Mouse (Mus musculus) E14TG2a.4 (cell line): ENCODE results near the gene Cdca7l.

Experiments used
- H3K27me3 ChIP-seq: 2 replicates; pipeline ENCODE4 v1.6.1; 2014; ENCODE audit warnings: low read length, control low read depth; ENCODE audit not compliant: insufficient read depth
- H3K36me3 ChIP-seq: 2 replicates; pipeline ENCODE4 v1.6.1; 2014; ENCODE audit warnings: low read length, control low read depth; ENCODE audit not compliant: insufficient read depth
- H3K4me1 ChIP-seq: replicated peaks from 2 replicates; pipeline ENCODE4 v1.6.1; 2014; ENCODE audit warnings: low read depth, low read length, control low read depth
- H3K4me3 ChIP-seq: replicated peaks from 2 replicates; pipeline ENCODE4 v1.5.1; 2014; ENCODE audit warnings: mild to moderate bottlenecking, low read length
- H3K9me3 ChIP-seq: 2 replicates; pipeline ENCODE4 v1.6.1; 2014; ENCODE audit warnings: low read length, control low read depth
- CTCF ChIP-seq: conservative IDR thresholded peaks from 2 replicates; pipeline ENCODE4 v1.5.1; 2014; ENCODE audit warnings: low read length
- NANOG ChIP-seq: IDR thresholded peaks from 2 replicates; pipeline ENCODE4 v1.6.1; 2014; ENCODE audit warnings: borderline replicate concordance, low read length, mixed read lengths
- POU5F1 ChIP-seq: IDR thresholded peaks from 2 replicates; pipeline ENCODE4 v1.6.1; 2014; ENCODE audit warnings: low read length, borderline replicate concordance

Cdca7l gene

GRCm38 (mm10) chr12:117771156-117771555, 32.9 kb upstream of the Cdca7l start:
- Histone ChIP-seq H3K36me3 (no peaks in the 10 kb centered on the region), H3K9me3 (no peaks in the 10 kb centered on the region), H3K4me1 (no peaks in the 10 kb centered on the region), H3K27me3 (peaks cover 9% of the 10 kb centered on the region; the same call in 1 of the 2 replicates), H3K4me3 (no peak overlapping the region)
- no peak for TF ChIP-seq POU5F1
- TF ChIP-seq NANOG: no peak
- no peak for TF ChIP-seq CTCF

- no peak overlapping the region for H3K4me3 ChIP-seq
- no peaks in the 10 kb centered on the region for H3K36me3 ChIP-seq
Observed at GRCm38 (mm10) chr12:117772638-117773037, 31.5 kb upstream of the Cdca7l start.

GRCm38 (mm10) chr12:117776841-117777240, 27.2 kb upstream of the Cdca7l start:
- Histone ChIP-seq H3K27me3 (no peaks in the 10 kb centered on the region), H3K4me1 (no peaks in the 10 kb centered on the region), H3K4me3 (no peak overlapping the region), H3K9me3 (no peaks in the 10 kb centered on the region), H3K36me3 (no peaks in the 10 kb centered on the region)
- TF ChIP-seq POU5F1: no peak
- TF ChIP-seq NANOG: no peak
- TF ChIP-seq CTCF: no peak

More at GRCm38 (mm10) chr12:117772638-117773037, 31.5 kb upstream of the Cdca7l start:
- Histone ChIP-seq H3K4me1 (no peaks in the 10 kb centered on the region), H3K9me3 (no peaks in the 10 kb centered on the region), H3K27me3 (peaks cover 9% of the 10 kb centered on the region; the same call in 1 of the 2 replicates)
- TF ChIP-seq CTCF: peak; percentile 89
- TF ChIP-seq POU5F1: no peak

GRCm38 (mm10) chr12:117781360-117781759, 22.7 kb upstream of the Cdca7l start:
- Histone ChIP-seq H3K4me1 (no peaks in the 10 kb centered on the region), H3K27me3 (peaks cover 4% of the 10 kb centered on the region; the same call in 1 of the 2 replicates), H3K4me3 (no peak overlapping the region), H3K9me3 (no peaks in the 10 kb centered on the region), H3K36me3 (no peaks in the 10 kb centered on the region)
- no peak for TF ChIP-seq CTCF
- TF ChIP-seq NANOG: no peak
- TF ChIP-seq POU5F1: no peak

- Histone ChIP-seq H3K36me3 (no peaks in the 10 kb centered on the region), H3K9me3 (no peaks in the 10 kb centered on the region), H3K4me1 (peaks cover 12% of the 10 kb centered on the region), H3K4me3 (no peak overlapping the region), H3K27me3 (peaks cover 8% of the 10 kb centered on the region)
- TF ChIP-seq NANOG (no peak), CTCF (no peak), POU5F1 (no peak)
Observed at GRCm38 (mm10) chr12:117783426-117783825, 20.7 kb upstream of the Cdca7l start.

GRCm38 (mm10) chr12:117786621-117787020, 17.5 kb upstream of the Cdca7l start:
- Histone ChIP-seq H3K4me1 (peaks cover 24% of the 10 kb centered on the region), H3K36me3 (no peaks in the 10 kb centered on the region), H3K27me3 (peaks cover 11% of the 10 kb centered on the region), H3K4me3 (no peak overlapping the region), H3K9me3 (no peaks in the 10 kb centered on the region)
- no peak for TF ChIP-seq POU5F1
- TF ChIP-seq CTCF: no peak
- no peak for TF ChIP-seq NANOG

- H3K4me1 ChIP-seq: peaks cover 24% of the 10 kb centered on the region
Observed at GRCm38 (mm10) chr12:117788513-117789011, 15.5 kb upstream of the Cdca7l start.

GRCm38 (mm10) chr12:117789017-117789416, 15.1 kb upstream of the Cdca7l start:
- no peak for TF ChIP-seq POU5F1
- no peak for TF ChIP-seq NANOG
- TF ChIP-seq CTCF: no peak
- Histone ChIP-seq H3K4me3 (peak overlapping the region; percentile 73), H3K27me3 (peaks cover 13% of the 10 kb centered on the region), H3K9me3 (no peaks in the 10 kb centered on the region), H3K4me1 (peaks cover 24% of the 10 kb centered on the region), H3K36me3 (no peaks in the 10 kb centered on the region)

More at GRCm38 (mm10) chr12:117788513-117789011, 15.5 kb upstream of the Cdca7l start:
- Histone ChIP-seq H3K4me3 (peak overlapping the region; percentile 73), H3K36me3 (no peaks in the 10 kb centered on the region), H3K27me3 (peaks cover 16% of the 10 kb centered on the region), H3K9me3 (no peaks in the 10 kb centered on the region)
- TF ChIP-seq NANOG (no peak), POU5F1 (no peak), CTCF (no peak)

- Histone ChIP-seq H3K4me3 (no peak overlapping the region), H3K9me3 (no peaks in the 10 kb centered on the region), H3K27me3 (peaks cover 8% of the 10 kb centered on the region), H3K36me3 (no peaks in the 10 kb centered on the region), H3K4me1 (no peaks in the 10 kb centered on the region)
- TF ChIP-seq CTCF (no peak), NANOG (no peak), POU5F1 (no peak)
Observed at GRCm38 (mm10) chr12:117795303-117795702, 8.8 kb upstream of the Cdca7l start.
